Mouse (Mus musculus) heart, postnatal 0 days (tissue): ENCODE results near the gene Sptlc2. TPM values are rescaled to one million over a fixed set of nuclear protein-coding genes. Genes with fewer than 3 reads are reported as not detected.

ENCODE experiments used
- ATAC-seq: fragments of 200-750 bp; cut with Nextera tagmentation; 2 replicates; pipeline ENCODE4 v1.8.0; 2017; ENCODE audit warnings: low read depth, moderate number of reproducible peaks, moderate library complexity; ENCODE audit not compliant: insufficient read depth
- DNase-seq: peaks from one replicate; pipeline ENCODE4 v3.0.0-alpha.2; 2016; ENCODE audit warnings: low spot score
- H3K27ac ChIP-seq: fragments of 300-500 bp; sonication (generic); 2 replicates; pipeline ENCODE4 v1.5.1; 2014; ENCODE audit warnings: low read depth, mild to moderate bottlenecking
- H3K27me3 ChIP-seq: fragments of 300-500 bp; sonication (generic); 2 replicates; pipeline ENCODE4 v1.6.1; 2014; ENCODE audit warnings: low read length, mixed read lengths; ENCODE audit not compliant: control insufficient read depth, insufficient read depth
- H3K36me3 ChIP-seq: fragments of 300-500 bp; sonication (generic); replicated peaks from 2 replicates; pipeline ENCODE4 v1.6.1; 2014; ENCODE audit warnings: low read length, mixed read lengths; ENCODE audit not compliant: control insufficient read depth, insufficient read depth
- H3K4me1 ChIP-seq: fragments of 300-500 bp; sonication (generic); 2 replicates; pipeline ENCODE4 v1.6.1; 2014; ENCODE audit warnings: antibody characterized with exemption; ENCODE audit not compliant: control insufficient read depth, insufficient read depth
- H3K4me2 ChIP-seq: fragments of 300-500 bp; sonication (generic); 2 replicates; pipeline ENCODE4 v1.6.1; 2014; ENCODE audit warnings: low read depth, mild to moderate bottlenecking, low read length, moderate library complexity
- H3K4me3 ChIP-seq: fragments of 300-500 bp; sonication (generic); 2 replicates; pipeline ENCODE4 v1.5.1; 2014; ENCODE audit warnings: low read depth, low read length
- H3K9ac ChIP-seq: fragments of 300-500 bp; sonication (generic); replicated peaks from 2 replicates; pipeline ENCODE4 v1.6.1; 2014; ENCODE audit warnings: low read depth, low read length, mixed read lengths
- H3K9me3 ChIP-seq: fragments of 300-500 bp; sonication (generic); replicated peaks from 2 replicates; pipeline ENCODE4 v1.6.1; 2016; ENCODE audit warnings: low read length; ENCODE audit not compliant: control insufficient read depth
- CTCF ChIP-seq: IDR thresholded peaks from 2 replicates; pipeline ENCODE4 v1.5.1; 2016; ENCODE audit warnings: antibody characterized with exemption, control low read depth, low read depth
- EP300 ChIP-seq: IDR thresholded peaks from 2 replicates; pipeline ENCODE4 v1.6.1; 2016; ENCODE audit warnings: antibody characterized with exemption, low read depth
- whole genome bisulfite sequencing: fragments of 180-500 bp; shearing (Covaris S2); extraction: QIAGEN DNeasy Blood & Tissue Kit; methylation state at CpG from one replicate; pipeline ENCODE4 v1.1.7; 2014; 5-methylcytosine and 5-hydroxymethylcytosine counted together
- microRNA-seq: library from miRNA; unstranded; fragments of <30 nt; microRNA quantifications from one replicate; pipeline ENCODE4, GENCODE M21; 2016
- polyA plus RNA-seq: library from polyadenylated mRNA; unstranded; fragments of >200 nt; fragmentation: Nextera tagmentation; extraction: Ambion mirVana; gene quantifications from 2 replicates; pipeline ENCODE4 v1.2.1, GENCODE M21; 2015
- total RNA-seq: library from RNA; depleted of rRNA; stranded (reverse); fragments of >200 nt; gene quantifications from 2 replicates; pipeline ENCODE4 v1.2.3, GENCODE M21; 2014; ENCODE audit warnings: low replicate concordance; rRNA removed

Gene Sptlc2
- total and polyA plus RNA-seq, 2 experiments from 2014 or later: 66.6 to 67.0 TPM

DNA sequence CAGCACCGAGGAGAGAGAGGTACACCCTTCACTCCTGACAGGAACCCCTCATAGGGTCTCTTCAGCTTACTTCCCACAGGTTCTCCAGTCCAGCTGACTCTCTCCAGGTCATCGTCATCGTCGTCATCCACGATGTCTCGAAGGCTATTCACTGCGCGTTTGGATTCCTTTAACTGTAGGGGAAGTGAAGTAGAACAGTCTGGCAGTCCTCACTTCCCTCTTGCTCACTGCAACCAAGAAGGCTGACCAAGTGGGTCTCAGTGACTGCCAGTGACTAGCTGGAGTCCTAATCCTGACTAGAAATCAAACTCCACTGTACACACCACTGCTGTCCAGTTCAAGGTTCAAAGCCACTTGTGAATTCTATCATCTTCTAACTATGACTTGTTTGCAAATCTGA lies 127.6 kb downstream of the Sptlc2 start:
- no peak overlapping the region for H3K4me3 ChIP-seq
- DNase-seq (no peak), ATAC-seq (no peak)
- H3K4me1 ChIP-seq: 0 out of 2 replicates have a peak, but pooled peaks cover 3% of the 10 kb centered on the region
- H3K27ac ChIP-seq: no peak overlapping the region
- TF ChIP-seq EP300: no peak
- no peak for TF ChIP-seq CTCF
- peaks cover 72% of the 10 kb centered on the region for H3K36me3 ChIP-seq
- no peak overlapping the region for H3K9ac ChIP-seq
- no peaks in the 10 kb centered on the region for H3K9me3 ChIP-seq
- H3K27me3 ChIP-seq: no peaks in the 10 kb centered on the region
- WGBS: 96% methylated on average over 8 of the region's 8 CpGs
- H3K4me2 ChIP-seq: no peak overlapping the region

GRCm38 (mm10) chr12:87256629-87257028 lies 131.5 kb downstream of the Sptlc2 start:
- Histone ChIP-seq H3K9me3 (no peaks in the 10 kb centered on the region), H3K27me3 (no peaks in the 10 kb centered on the region), H3K4me2 (no peak overlapping the region), H3K9ac (no peak overlapping the region), H3K4me3 (no peak overlapping the region), H3K4me1 (no peaks in the 10 kb centered on the region), H3K36me3 (peaks cover 85% of the 10 kb centered on the region), H3K27ac (no peak overlapping the region)
- ATAC-seq: no peak
- TF ChIP-seq EP300 (no peak), CTCF (no peak)
- DNase-seq: no peak
- 93% methylated on average over 5 of the region's 5 CpGs for WGBS

Small RNA genes lying within 50 kb of the gene (microRNA-seq; reads per million reads assigned to microRNA genes)
- not detected for gene Gm47293
- gene Mir3068: 119 reads per million, percentile 59 among the genes with 10 or more reads in this experiment

Other genes starting within 250 kb of the Sptlc2 start
- 39.6 and 62.9 TPM in 2 replicates for gene Gstz1, start 241.2 kb downstream of the Sptlc2 start, total RNA-seq
- gene Gstz1, start 241.2 kb downstream of the Sptlc2 start, polyA plus RNA-seq: 33.8 and 36.2 TPM in 2 replicates
- gene Pomt2, start 240.4 kb downstream of the Sptlc2 start, total RNA-seq: 22.7 and 25.3 TPM in 2 replicates
- 6.5 and 7.7 TPM in 2 replicates for gene Pomt2, start 240.4 kb downstream of the Sptlc2 start, polyA plus RNA-seq
- gene Samd15, start 188.6 kb downstream of the Sptlc2 start, total RNA-seq: not detected in 2 replicates
- gene Samd15, start 188.6 kb downstream of the Sptlc2 start, polyA plus RNA-seq: 0.46 and 0.59 TPM in 2 replicates
- gene Tmed8, start 187.9 kb downstream of the Sptlc2 start, total RNA-seq: 3.7 and 3.9 TPM in 2 replicates
- 0.62 and 0.89 TPM in 2 replicates for gene Tmed8, start 187.9 kb downstream of the Sptlc2 start, polyA plus RNA-seq
- not detected in 2 replicates for gene Noxred1, start 149.6 kb downstream of the Sptlc2 start, total RNA-seq
- gene Noxred1, start 149.6 kb downstream of the Sptlc2 start, polyA plus RNA-seq: 0.30 and 0.37 TPM in 2 replicates
- 34.1 and 40.4 TPM in 2 replicates for gene Vipas39, start 122.1 kb downstream of the Sptlc2 start, total RNA-seq
- gene Vipas39, start 122.1 kb downstream of the Sptlc2 start, polyA plus RNA-seq: 29.2 and 31.4 TPM in 2 replicates
- 80.7 and 93.4 TPM in 2 replicates for gene Ahsa1, start 121.9 kb downstream of the Sptlc2 start, total RNA-seq
- 109 and 113 TPM in 2 replicates for gene Ahsa1, start 121.9 kb downstream of the Sptlc2 start, polyA plus RNA-seq
- 0.31 TPM in 1 of 2 replicates, not detected in the other for gene Ism2, start 88.7 kb downstream of the Sptlc2 start, total RNA-seq
- 0.20 and 0.30 TPM in 2 replicates for gene Ism2, start 88.7 kb downstream of the Sptlc2 start, polyA plus RNA-seq
- 123 and 224 TPM in 2 replicates for gene Slirp, start 55.5 kb upstream of the Sptlc2 start, total RNA-seq
- gene Slirp, start 55.5 kb upstream of the Sptlc2 start, polyA plus RNA-seq: 288 and 307 TPM in 2 replicates
- 26.2 and 26.6 TPM in 2 replicates for gene Alkbh1, start 55.7 kb upstream of the Sptlc2 start, total RNA-seq
- gene Alkbh1, start 55.7 kb upstream of the Sptlc2 start, polyA plus RNA-seq: 14.3 and 17.7 TPM in 2 replicates
- 20.9 and 35.6 TPM in 2 replicates for gene Snw1, start 83.9 kb upstream of the Sptlc2 start, total RNA-seq
- 68.1 and 70.1 TPM in 2 replicates for gene Snw1, start 83.9 kb upstream of the Sptlc2 start, polyA plus RNA-seq
- not detected in 2 replicates for gene Gm5788, start 106.4 kb upstream of the Sptlc2 start, total RNA-seq
- gene Gm5788, start 106.4 kb upstream of the Sptlc2 start, polyA plus RNA-seq: not detected in 2 replicates
- gene Gm8300, start 126.0 kb upstream of the Sptlc2 start, total RNA-seq: not detected in 2 replicates
- not detected in 2 replicates for gene Gm8300, start 126.0 kb upstream of the Sptlc2 start, polyA plus RNA-seq
- not detected in 2 replicates for gene Oog1, start 214.3 kb upstream of the Sptlc2 start, total RNA-seq
- gene Oog1, start 214.3 kb upstream of the Sptlc2 start, polyA plus RNA-seq: not detected in 2 replicates
- gene Gm4027, start 230.5 kb upstream of the Sptlc2 start, total RNA-seq: not detected in 2 replicates
- not detected in 2 replicates for gene Gm4027, start 230.5 kb upstream of the Sptlc2 start, polyA plus RNA-seq